Mouse (Mus musculus) hindbrain, embryonic 12.5 days (tissue): ENCODE measurements around the gene Fry. TPM values are rescaled to one million over a fixed set of nuclear protein-coding genes. Genes with fewer than 3 reads are reported as not detected.
A peak's percentile ranks its signal among the peaks of the same experiment; 100 is the strongest.

Experiments used
- ATAC-seq: fragments of 200-750 bp; cut with Nextera tagmentation; 2 replicates; pipeline ENCODE4 v1.8.0; 2017; ENCODE audit warnings: moderate TSS enrichment; ENCODE audit not compliant: low FRiP score
- H3K27ac ChIP-seq: fragments of 300-500 bp; sonication (generic); 2 replicates; pipeline ENCODE4 v1.5.1; 2016; ENCODE audit warnings: mild to moderate bottlenecking
- H3K27me3 ChIP-seq: fragments of 300-500 bp; sonication (generic); 2 replicates; pipeline ENCODE4 v1.6.1; 2016; ENCODE audit warnings: mild to moderate bottlenecking
- H3K36me3 ChIP-seq: fragments of 300-500 bp; sonication (generic); 2 replicates; pipeline ENCODE4 v1.6.1; 2016; ENCODE audit warnings: mild to moderate bottlenecking
- H3K4me1 ChIP-seq: fragments of 300-500 bp; sonication (generic); 2 replicates; pipeline ENCODE4 v1.6.1; 2016
- H3K4me2 ChIP-seq: fragments of 300-500 bp; sonication (generic); replicated peaks from 2 replicates; pipeline ENCODE4 v1.6.1; 2016; ENCODE audit warnings: mild to moderate bottlenecking
- H3K4me3 ChIP-seq: fragments of 300-500 bp; sonication (generic); 2 replicates; pipeline ENCODE4 v1.5.1; 2016; ENCODE audit warnings: mild to moderate bottlenecking
- H3K9ac ChIP-seq: fragments of 300-500 bp; sonication (generic); 2 replicates; pipeline ENCODE4 v1.6.1; 2016; ENCODE audit warnings: mild to moderate bottlenecking, moderate library complexity
- H3K9me3 ChIP-seq: fragments of 300-500 bp; sonication (generic); replicated peaks from 2 replicates; pipeline ENCODE4 v1.6.1; 2016; ENCODE audit warnings: mild to moderate bottlenecking
- WGBS: fragments of 180-500 bp; shearing (Covaris S2); methylation state at CpG from one replicate; pipeline ENCODE4 v1.1.7; 2016; 5-methylcytosine and 5-hydroxymethylcytosine counted together
- polyA plus RNA-seq: library from polyadenylated mRNA; unstranded; fragments of >200 nt; fragmentation: Nextera tagmentation; extraction: Ambion mirVana; gene quantifications from 2 replicates; pipeline ENCODE4 v1.2.1, GENCODE M21; 2016

Gene Fry
- polyA plus RNA-seq, 1 experiment from 2014 or later, result 27.9 TPM

DNA sequence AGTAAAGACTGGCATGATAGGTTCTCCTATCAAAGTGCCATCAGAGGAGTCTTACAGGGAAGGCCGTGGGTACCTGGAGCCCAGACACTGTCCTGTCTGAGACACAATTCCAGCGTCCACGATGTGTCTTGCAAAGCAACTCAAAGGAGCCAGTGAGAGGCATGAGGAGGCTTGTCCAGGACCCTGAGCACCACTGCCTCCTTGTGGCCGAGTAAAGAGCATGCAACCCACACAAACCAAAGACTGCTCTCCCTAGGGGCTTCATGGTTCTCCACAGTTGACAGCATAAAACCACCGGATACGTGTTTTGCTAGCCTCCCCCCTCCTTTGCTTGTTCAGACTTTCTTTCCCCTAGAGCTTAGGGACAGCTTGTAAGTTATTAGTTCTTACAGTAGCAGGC lies 39.2 kb downstream of the Fry start:
- no peak overlapping the region for H3K9ac ChIP-seq
- H3K27ac ChIP-seq, result no peak overlapping the region
- no peaks in the 10 kb centered on the region for H3K36me3 ChIP-seq
- 42% methylated on average over 6 of the region's 6 CpGs for WGBS
- no peaks in the 10 kb centered on the region for H3K27me3 ChIP-seq
- no peaks in the 10 kb centered on the region for H3K9me3 ChIP-seq
- ATAC-seq, result no peak
- H3K4me3 ChIP-seq, result no peak overlapping the region
- H3K4me1 ChIP-seq, result no peaks in the 10 kb centered on the region
- H3K4me2 ChIP-seq, result no peak overlapping the region

DNA sequence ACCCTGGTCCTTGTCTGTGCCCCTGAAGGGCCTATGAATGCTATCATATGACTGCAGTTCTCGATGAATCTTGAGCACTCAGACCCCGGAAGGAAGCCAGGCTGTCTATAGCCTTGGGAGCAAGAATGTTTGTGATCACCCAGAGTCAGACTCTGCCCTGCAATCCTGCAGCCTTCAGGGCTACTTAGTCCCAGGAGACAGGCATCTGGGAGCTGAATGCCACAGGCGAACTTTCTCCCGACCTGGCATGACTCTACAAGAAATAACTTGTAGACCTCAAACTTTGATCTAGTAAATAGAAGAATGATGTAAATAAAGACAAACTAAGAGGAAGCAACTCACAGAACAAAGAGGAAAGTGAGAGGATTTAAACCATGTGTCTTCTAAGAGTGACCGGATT lies 40.7 kb downstream of the Fry start:
- H3K27me3 ChIP-seq, result no peaks in the 10 kb centered on the region
- no peaks in the 10 kb centered on the region for H3K4me1 ChIP-seq
- H3K9me3 ChIP-seq, result no peaks in the 10 kb centered on the region
- no peak overlapping the region for H3K4me3 ChIP-seq
- ATAC-seq, result no peak
- no peaks in the 10 kb centered on the region for H3K36me3 ChIP-seq
- no peak overlapping the region for H3K4me2 ChIP-seq
- 63% methylated on average over 5 of the region's 5 CpGs for WGBS
- H3K27ac ChIP-seq, result no peak overlapping the region
- no peak overlapping the region for H3K9ac ChIP-seq

DNA sequence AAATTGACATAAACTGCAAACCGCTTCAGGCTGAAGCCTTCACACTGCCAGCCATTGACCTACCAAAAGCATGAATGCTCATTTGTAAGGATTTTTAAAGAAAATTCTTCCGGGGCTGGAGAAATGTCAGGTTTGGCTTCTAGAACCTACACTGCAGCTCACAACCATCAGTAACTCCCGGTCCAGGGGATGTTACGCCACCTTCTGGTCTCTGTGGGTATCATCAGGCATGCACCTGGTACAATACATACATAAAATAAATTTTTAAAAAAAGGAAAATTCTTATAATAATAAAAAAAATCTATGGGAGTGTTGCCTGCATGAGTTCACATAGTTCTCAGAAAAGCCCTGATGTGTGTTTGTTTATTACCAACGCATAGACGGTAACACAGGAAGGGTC lies 42.7 kb downstream of the Fry start:
- Histone ChIP-seq H3K4me1 (no peaks in the 10 kb centered on the region), H3K4me2 (no peak overlapping the region)
- whole genome bisulfite sequencing, result 87% methylated on average over 6 of the region's 6 CpGs

DNA sequence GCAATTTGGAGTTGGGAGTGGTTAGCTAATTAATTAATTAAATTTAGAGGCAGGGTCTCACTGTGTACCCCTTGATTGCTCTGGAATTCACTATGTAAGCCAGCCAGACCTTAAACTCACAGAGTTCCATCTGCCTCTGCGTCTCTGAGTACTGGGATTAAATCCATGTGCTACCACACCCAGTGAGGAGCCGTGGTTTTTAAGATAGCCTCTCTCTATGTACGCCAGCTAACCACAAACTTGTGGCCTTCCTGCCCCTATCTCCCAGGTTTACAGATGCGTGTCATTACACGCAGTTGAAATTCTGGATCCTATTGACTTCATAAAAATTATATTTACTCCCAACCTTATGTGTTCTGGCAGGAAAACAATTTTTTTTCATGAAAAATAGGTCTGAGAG lies 43.5 kb downstream of the Fry start:
- Histone ChIP-seq H3K27me3 (no peaks in the 10 kb centered on the region), H3K4me3 (no peak overlapping the region), H3K9me3 (no peaks in the 10 kb centered on the region), H3K27ac (no peak overlapping the region), H3K36me3 (no peaks in the 10 kb centered on the region), H3K4me1 (no peaks in the 10 kb centered on the region), H3K4me2 (no peak overlapping the region), H3K9ac (no peak overlapping the region)
- ATAC-seq, result no peak
- WGBS, result 85% methylated on average over 5 of the region's 5 CpGs

More for the DNA sequence above, 42.7 kb downstream of the Fry start:
- Histone ChIP-seq H3K27me3 (no peaks in the 10 kb centered on the region), H3K36me3 (no peaks in the 10 kb centered on the region), H3K4me3 (no peak overlapping the region), H3K27ac (no peak overlapping the region), H3K9me3 (no peaks in the 10 kb centered on the region), H3K9ac (no peak overlapping the region)
- no peak for ATAC-seq

DNA sequence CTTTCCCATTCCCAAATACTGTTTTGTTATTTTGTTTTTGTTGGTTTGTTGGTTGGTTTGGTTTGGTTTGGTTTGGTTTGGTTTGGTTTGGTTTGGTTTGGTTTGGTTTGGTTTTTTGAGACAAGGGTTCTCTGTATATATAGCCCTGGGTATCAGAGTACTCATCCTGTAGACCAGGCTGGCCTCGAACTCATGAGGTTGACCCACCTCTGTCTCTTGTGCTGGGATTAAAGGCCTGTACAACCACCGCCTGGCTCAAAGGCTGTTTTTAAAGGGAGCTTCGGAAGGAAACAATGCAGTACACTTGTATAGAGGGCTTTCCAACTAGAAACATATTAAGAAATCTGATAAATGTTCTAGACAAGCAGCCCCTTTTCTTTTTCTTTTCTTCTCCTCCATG lies 46.2 kb downstream of the Fry start:
- ATAC-seq, result no peak
- H3K9ac ChIP-seq, result no peak overlapping the region
- H3K27ac ChIP-seq, result no peak overlapping the region
- H3K36me3 ChIP-seq, result no peaks in the 10 kb centered on the region
- no peaks in the 10 kb centered on the region for H3K9me3 ChIP-seq
- no peak overlapping the region for H3K4me3 ChIP-seq
- 91% methylated on average over 3 of the region's 3 CpGs for WGBS
- no peaks in the 10 kb centered on the region for H3K27me3 ChIP-seq
- no peak overlapping the region for H3K4me2 ChIP-seq
- H3K4me1 ChIP-seq, result no peaks in the 10 kb centered on the region

DNA sequence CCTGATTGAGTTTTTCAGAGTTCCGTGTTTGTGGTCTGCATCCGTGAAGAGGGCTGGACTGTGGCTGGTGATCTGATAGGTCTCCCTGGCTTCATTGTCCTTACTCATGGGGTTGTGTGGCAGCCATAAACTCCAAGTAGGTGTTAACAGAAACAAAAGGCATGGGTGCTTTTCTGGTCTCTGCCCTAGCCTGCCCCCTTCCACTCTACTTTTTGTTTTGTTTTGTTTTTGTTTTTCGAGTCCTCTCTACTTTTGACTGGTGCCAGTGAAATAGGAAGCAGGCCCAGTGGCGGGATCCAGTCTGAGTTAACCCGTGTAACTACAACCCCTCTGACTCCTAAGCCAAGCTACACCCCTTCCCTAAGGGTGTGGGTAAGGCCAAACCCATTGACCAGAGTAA lies 48.4 kb downstream of the Fry start:
- Histone ChIP-seq H3K4me1 (no peaks in the 10 kb centered on the region), H3K9me3 (no peaks in the 10 kb centered on the region), H3K4me3 (no peak overlapping the region), H3K27ac (no peak overlapping the region), H3K36me3 (no peaks in the 10 kb centered on the region), H3K27me3 (no peaks in the 10 kb centered on the region), H3K4me2 (no peak overlapping the region), H3K9ac (no peak overlapping the region)
- ATAC-seq, result no peak
- 84% methylated on average over 5 of the region's 5 CpGs for WGBS

DNA sequence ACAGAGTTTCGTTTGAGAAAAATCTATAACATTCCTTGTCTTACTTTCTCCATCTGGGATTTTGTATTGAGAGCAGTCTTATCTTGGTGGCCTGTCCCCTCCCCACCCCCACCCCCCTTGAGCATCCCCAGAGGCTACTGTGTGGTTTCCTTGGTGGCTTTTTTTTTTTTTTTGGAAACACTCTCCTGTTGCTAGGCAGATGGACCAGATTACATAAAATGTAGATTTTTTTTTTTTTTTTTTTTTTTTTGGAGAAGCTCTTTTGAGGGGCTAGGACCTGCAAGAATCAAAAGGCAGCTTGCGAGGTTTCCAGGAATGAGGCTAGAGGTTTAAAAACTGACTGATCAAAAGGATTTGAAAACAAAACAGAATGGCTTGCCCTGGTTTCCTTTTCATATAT lies 48.8 kb downstream of the Fry start:
- no peak overlapping the region for H3K4me3 ChIP-seq
- no peak overlapping the region for H3K9ac ChIP-seq
- no peak overlapping the region for H3K4me2 ChIP-seq
- no peaks in the 10 kb centered on the region for H3K27me3 ChIP-seq
- no peak for ATAC-seq
- H3K27ac ChIP-seq, result no peak overlapping the region
- 59% methylated on average over 2 of the region's 2 CpGs for WGBS
- no peaks in the 10 kb centered on the region for H3K9me3 ChIP-seq
- no peaks in the 10 kb centered on the region for H3K36me3 ChIP-seq
- H3K4me1 ChIP-seq, result no peaks in the 10 kb centered on the region

DNA sequence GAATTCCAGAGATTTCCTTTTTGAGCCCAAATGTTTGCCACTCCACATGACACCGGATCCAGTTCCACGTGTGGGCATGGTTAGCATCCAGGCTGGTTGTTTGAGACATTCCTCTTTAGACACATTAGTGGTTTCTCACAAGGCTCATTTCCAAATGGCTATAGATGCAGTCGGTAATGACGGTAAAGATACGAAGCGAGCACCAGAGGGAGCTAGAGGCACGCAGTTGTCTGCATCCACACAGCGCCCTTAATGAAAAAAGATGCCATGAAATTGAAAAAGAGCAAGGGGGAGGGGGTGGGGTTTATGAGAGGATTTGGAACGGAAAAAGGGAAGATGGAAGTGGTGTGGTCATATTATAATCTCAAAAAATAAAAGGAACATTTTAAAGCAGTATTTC lies 50.3 kb downstream of the Fry start:
- Histone ChIP-seq H3K4me1 (no peaks in the 10 kb centered on the region), H3K27ac (no peak overlapping the region), H3K27me3 (no peaks in the 10 kb centered on the region), H3K9ac (no peak overlapping the region), H3K4me3 (no peak overlapping the region), H3K9me3 (no peaks in the 10 kb centered on the region), H3K36me3 (no peaks in the 10 kb centered on the region), H3K4me2 (no peak overlapping the region)
- WGBS, result 4% methylated on average over 9 of the region's 9 CpGs
- peak; percentile 72; the same call in 1 of the 2 replicates for ATAC-seq

DNA sequence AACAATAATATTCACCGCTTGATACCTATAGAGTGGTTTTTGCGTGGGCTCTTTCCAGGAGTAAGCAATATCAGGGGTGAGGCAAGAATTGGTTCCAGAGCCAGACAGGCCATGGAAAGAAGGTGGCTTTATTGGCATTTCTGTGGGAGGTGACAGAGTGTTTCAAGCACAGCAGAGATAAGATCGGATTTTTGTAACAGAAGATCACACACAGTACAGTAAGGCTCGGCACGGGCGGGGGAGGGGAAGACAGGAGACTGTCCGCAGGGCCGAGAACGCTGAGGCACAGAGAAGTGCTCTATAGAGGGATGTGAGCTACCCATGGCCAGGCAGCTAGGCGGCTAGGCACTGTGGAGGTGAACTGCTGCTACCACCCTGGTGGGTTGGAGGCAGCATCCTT lies 53.1 kb downstream of the Fry start:
- H3K4me1 ChIP-seq, result no peaks in the 10 kb centered on the region
- H3K27me3 ChIP-seq, result no peaks in the 10 kb centered on the region
- H3K4me2 ChIP-seq, result no peak overlapping the region
- no peak overlapping the region for H3K9ac ChIP-seq
- H3K4me3 ChIP-seq, result no peak overlapping the region
- WGBS, result 62% methylated on average over 10 of the region's 10 CpGs
- H3K36me3 ChIP-seq, result no peaks in the 10 kb centered on the region
- no peak overlapping the region for H3K27ac ChIP-seq
- no peak for ATAC-seq
- H3K9me3 ChIP-seq, result peaks cover 4% of the 10 kb centered on the region; the same call in 1 of the 2 replicates

DNA sequence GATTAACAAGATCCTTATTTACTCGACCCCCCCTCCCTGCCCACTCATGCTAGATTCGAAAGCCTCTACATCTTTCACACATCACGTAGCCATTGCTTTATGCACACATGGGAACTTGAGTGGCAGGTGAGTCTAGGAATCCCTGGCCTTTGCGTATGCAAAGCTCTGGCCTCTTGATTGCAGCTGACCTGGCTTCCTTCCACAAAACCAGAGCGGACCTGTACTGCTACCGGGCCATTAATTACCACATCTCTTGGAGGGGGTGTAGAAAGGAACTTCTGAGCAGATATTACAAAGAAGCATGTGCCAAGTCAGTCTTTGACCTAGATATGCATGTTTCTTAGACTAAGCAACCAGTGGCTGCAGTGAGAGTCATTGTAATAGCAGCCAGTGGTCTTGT lies 55.4 kb downstream of the Fry start:
- Histone ChIP-seq H3K9ac (no peak overlapping the region), H3K4me1 (no peaks in the 10 kb centered on the region), H3K27me3 (no peaks in the 10 kb centered on the region), H3K9me3 (peaks cover 4% of the 10 kb centered on the region; the same call in 1 of the 2 replicates), H3K4me3 (no peak overlapping the region), H3K4me2 (no peak overlapping the region), H3K27ac (no peak overlapping the region), H3K36me3 (no peaks in the 10 kb centered on the region)
- ATAC-seq, result no peak
- WGBS, result 87% methylated on average over 6 of the region's 6 CpGs

DNA sequence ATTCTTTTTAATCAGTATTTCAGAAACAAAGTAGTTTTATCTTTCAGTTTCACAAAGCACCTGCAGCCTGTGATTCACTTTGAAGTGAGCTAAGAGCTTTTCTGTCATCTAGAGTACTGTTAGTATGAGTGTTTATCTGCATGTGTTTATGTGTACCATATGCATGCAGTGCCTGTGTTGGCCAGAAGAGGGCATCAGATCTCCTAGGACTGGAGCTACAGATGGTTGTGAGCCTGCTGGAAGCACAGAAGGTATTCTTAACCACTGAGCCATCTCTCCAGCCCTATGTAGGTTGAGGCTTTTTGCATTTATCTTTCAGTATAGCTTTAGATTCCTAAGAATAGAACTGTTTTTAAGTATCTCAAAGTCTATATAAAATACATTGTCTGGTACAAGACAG lies 56.5 kb downstream of the Fry start:
- no peak overlapping the region for H3K4me2 ChIP-seq
- ATAC-seq, result no peak
- H3K27me3 ChIP-seq, result no peaks in the 10 kb centered on the region
- no peak overlapping the region for H3K9ac ChIP-seq
- H3K4me3 ChIP-seq, result no peak overlapping the region
- peaks cover 4% of the 10 kb centered on the region; the same call in 1 of the 2 replicates for H3K9me3 ChIP-seq
- H3K27ac ChIP-seq, result no peak overlapping the region
- H3K36me3 ChIP-seq, result no peaks in the 10 kb centered on the region
- no peaks in the 10 kb centered on the region for H3K4me1 ChIP-seq

DNA sequence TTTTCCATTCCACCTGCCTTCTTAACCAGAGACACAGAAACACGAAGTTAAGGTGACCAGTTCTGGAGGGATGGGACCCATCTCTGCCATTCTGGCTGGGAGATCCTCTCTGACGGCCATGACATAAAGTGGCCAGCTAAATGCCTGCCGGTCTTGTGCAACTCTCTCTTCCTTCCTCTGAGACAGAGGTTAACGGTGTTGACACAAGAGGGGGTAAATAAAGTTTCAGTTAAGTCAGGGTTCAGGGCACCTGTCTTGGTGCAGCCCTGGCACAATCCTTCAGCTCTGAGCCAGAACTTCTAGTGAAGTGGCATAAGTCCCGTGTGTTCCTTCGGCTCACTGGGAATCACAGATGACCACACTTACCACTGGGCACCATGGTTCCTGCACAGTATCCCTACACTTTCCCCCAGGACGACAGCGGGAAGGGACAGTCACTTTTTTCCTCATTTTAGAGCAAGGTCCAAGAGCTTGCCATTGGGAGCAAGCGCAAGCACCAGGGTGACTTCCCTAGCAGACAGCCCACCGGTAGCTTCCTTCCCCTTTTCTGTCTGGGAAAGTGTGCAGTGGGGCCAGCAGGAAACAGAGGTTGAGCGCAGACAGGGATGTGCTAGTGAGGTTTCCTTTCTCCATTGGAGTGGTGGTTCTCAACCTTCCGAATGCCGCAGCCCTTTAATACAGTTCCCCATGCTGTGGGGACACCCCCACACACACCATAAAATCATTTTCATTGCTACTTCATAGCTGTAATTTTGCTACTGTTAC lies 58.0 kb downstream of the Fry start:
- WGBS, result 87% methylated on average over 13 of the region's 13 CpGs
- Histone ChIP-seq H3K4me3 (no peak overlapping the region), H3K27ac (no peak overlapping the region), H3K27me3 (no peaks in the 10 kb centered on the region), H3K36me3 (no peaks in the 10 kb centered on the region), H3K9ac (no peak overlapping the region), H3K9me3 (peaks cover 4% of the 10 kb centered on the region; the same call in 1 of the 2 replicates), H3K4me1 (no peaks in the 10 kb centered on the region), H3K4me2 (no peak overlapping the region)
- ATAC-seq, result no peak

DNA sequence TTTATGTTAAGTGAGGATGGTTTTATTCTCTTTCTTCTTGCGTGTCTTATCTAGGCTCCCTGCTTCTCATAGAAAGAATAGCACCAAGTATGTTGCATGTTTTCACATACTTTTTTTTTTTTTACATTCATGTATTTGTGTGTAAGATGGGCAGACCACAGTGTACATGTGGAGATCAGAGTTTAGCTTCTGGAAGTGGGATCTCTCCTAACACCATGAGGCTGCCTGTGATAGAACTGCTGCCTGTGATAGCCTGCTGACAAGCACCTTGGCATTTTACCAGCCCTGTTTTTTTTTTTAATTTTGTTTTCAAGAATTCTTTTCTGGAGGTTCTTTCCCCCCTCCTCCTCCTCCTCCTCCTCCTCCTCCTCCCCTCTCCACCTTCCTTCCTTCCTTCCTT lies 59.3 kb downstream of the Fry start:
- no peak for ATAC-seq
- Histone ChIP-seq H3K4me1 (no peaks in the 10 kb centered on the region), H3K36me3 (no peaks in the 10 kb centered on the region), H3K4me2 (no peak overlapping the region), H3K9me3 (peaks cover 4% of the 10 kb centered on the region; the same call in 1 of the 2 replicates), H3K9ac (no peak overlapping the region), H3K27ac (no peak overlapping the region), H3K27me3 (no peaks in the 10 kb centered on the region), H3K4me3 (no peak overlapping the region)
- WGBS, result 88% methylated on average over 1 of the region's 1 CpGs
